Mouse (Mus musculus): ENCODE measurements around the gene Slitrk1. TPM values are rescaled to one million over a fixed set of nuclear protein-coding genes. Genes with fewer than 3 reads are reported as not detected.

The Slitrk1 gene
- not detected in 2 replicates for polyA plus RNA-seq (2012)

GRCm38 (mm10) chr14:108913714-108914263 lies at the start of gene Slitrk1:
Gene Slitrk1 (minus strand): TSS chr14:108914158.
- H3K4me3 ChIP-seq (replicated peaks): no peak within 1 kb of the TSS
- no peaks in the 10 kb centered on the region for H3K36me3 ChIP-seq (ENCODE audit: control insufficient read depth)
- no peak for TF ChIP-seq TAL1 (IDR thresholded peaks at IDR 0.05; ENCODE audit: low read length)
- TF ChIP-seq GATA1 (IDR thresholded peaks at IDR 0.05; ENCODE audit: low read length): no peak
- no peaks in the 10 kb centered on the region; the same call in 1 of the 2 replicates for H3K9me3 ChIP-seq (ENCODE audit: control insufficient read depth, low read length)
- H3K4me1 ChIP-seq (ENCODE audit: control insufficient read depth): no peaks in the 10 kb centered on the region
- peaks cover 31% of the 10 kb centered on the region for H3K27me3 ChIP-seq (ENCODE audit: control insufficient read depth)

- no peaks in the 10 kb centered on the region for H3K9me3 ChIP-seq (ENCODE audit: control insufficient read depth, low read length)
- H3K27me3 ChIP-seq (ENCODE audit: control insufficient read depth): no peaks in the 10 kb centered on the region
- H3K4me1 ChIP-seq (ENCODE audit: control insufficient read depth): no peaks in the 10 kb centered on the region
- TF ChIP-seq GATA1 (IDR thresholded peaks at IDR 0.05; ENCODE audit: low read length) (no peak), TAL1 (IDR thresholded peaks at IDR 0.05; ENCODE audit: low read length) (no peak)
- H3K4me3 ChIP-seq (replicated peaks): no peak overlapping the region
- no peaks in the 10 kb centered on the region for H3K36me3 ChIP-seq (ENCODE audit: control insufficient read depth)
Observed at GRCm38 (mm10) chr14:108935777-108936176, 21.8 kb upstream of the Slitrk1 start.

GRCm38 (mm10) chr14:108914336-108914735 lies 378 bp upstream of the Slitrk1 start:
- TF ChIP-seq GATA1 (IDR thresholded peaks at IDR 0.05; ENCODE audit: low read length) (no peak), TAL1 (IDR thresholded peaks at IDR 0.05; ENCODE audit: low read length) (no peak)
- Histone ChIP-seq H3K4me3 (replicated peaks) (no peak overlapping the region), H3K4me1 (ENCODE audit: control insufficient read depth) (no peaks in the 10 kb centered on the region), H3K9me3 (ENCODE audit: control insufficient read depth, low read length) (no peaks in the 10 kb centered on the region; the same call in 1 of the 2 replicates), H3K27me3 (ENCODE audit: control insufficient read depth) (peaks cover 31% of the 10 kb centered on the region), H3K36me3 (ENCODE audit: control insufficient read depth) (no peaks in the 10 kb centered on the region)

- H3K4me1 ChIP-seq (ENCODE audit: control insufficient read depth): no peaks in the 10 kb centered on the region
- TF ChIP-seq TAL1 (IDR thresholded peaks at IDR 0.05; ENCODE audit: low read length) (no peak), GATA1 (IDR thresholded peaks at IDR 0.05; ENCODE audit: low read length) (no peak)
Observed at GRCm38 (mm10) chr14:108912876-108913490, 975 bp downstream of the Slitrk1 start.

GRCm38 (mm10) chr14:108912021-108912875 lies 1.7 kb downstream of the Slitrk1 start:
- Histone ChIP-seq H3K9me3 (ENCODE audit: control insufficient read depth, low read length) (no peaks in the 10 kb centered on the region; the same call in 1 of the 2 replicates), H3K4me1 (ENCODE audit: control insufficient read depth) (no peaks in the 10 kb centered on the region), H3K4me3 (replicated peaks) (no peak overlapping the region), H3K27me3 (ENCODE audit: control insufficient read depth) (peaks cover 31% of the 10 kb centered on the region), H3K36me3 (ENCODE audit: control insufficient read depth) (no peaks in the 10 kb centered on the region)
- no peak for TF ChIP-seq GATA1 (IDR thresholded peaks at IDR 0.05; ENCODE audit: low read length)
- no peak for TF ChIP-seq TAL1 (IDR thresholded peaks at IDR 0.05; ENCODE audit: low read length)

More at GRCm38 (mm10) chr14:108912876-108913490, 975 bp downstream of the Slitrk1 start:
- Histone ChIP-seq H3K9me3 (ENCODE audit: control insufficient read depth, low read length) (no peaks in the 10 kb centered on the region; the same call in 1 of the 2 replicates), H3K4me3 (replicated peaks) (no peak overlapping the region), H3K36me3 (ENCODE audit: control insufficient read depth) (no peaks in the 10 kb centered on the region), H3K27me3 (ENCODE audit: control insufficient read depth) (peaks cover 31% of the 10 kb centered on the region)

- no peak overlapping the region for H3K4me3 ChIP-seq (replicated peaks)
- H3K27me3 ChIP-seq (ENCODE audit: control insufficient read depth): peaks cover 31% of the 10 kb centered on the region
- no peak for TF ChIP-seq GATA1 (IDR thresholded peaks at IDR 0.05; ENCODE audit: low read length)
- no peak for TF ChIP-seq TAL1 (IDR thresholded peaks at IDR 0.05; ENCODE audit: low read length)
- H3K4me1 ChIP-seq (ENCODE audit: control insufficient read depth): no peaks in the 10 kb centered on the region
- no peaks in the 10 kb centered on the region for H3K36me3 ChIP-seq (ENCODE audit: control insufficient read depth)
- H3K9me3 ChIP-seq (ENCODE audit: control insufficient read depth, low read length): no peaks in the 10 kb centered on the region; the same call in 1 of the 2 replicates
Observed at GRCm38 (mm10) chr14:108911138-108911841, 2.7 kb downstream of the Slitrk1 start.

GRCm38 (mm10) chr14:108910449-108911137 lies 3.4 kb downstream of the Slitrk1 start:
- Histone ChIP-seq H3K4me3 (replicated peaks) (no peak overlapping the region), H3K9me3 (ENCODE audit: control insufficient read depth, low read length) (no peaks in the 10 kb centered on the region; the same call in 1 of the 2 replicates)
- TF ChIP-seq TAL1 (IDR thresholded peaks at IDR 0.05; ENCODE audit: low read length): no peak
- TF ChIP-seq GATA1 (IDR thresholded peaks at IDR 0.05; ENCODE audit: low read length): no peak

GRCm38 (mm10) chr14:108909336-108909953 lies 4.5 kb downstream of the Slitrk1 start:
- H3K4me3 ChIP-seq (replicated peaks): no peak overlapping the region
- no peaks in the 10 kb centered on the region for H3K4me1 ChIP-seq (ENCODE audit: control insufficient read depth)
- no peaks in the 10 kb centered on the region; the same call in 1 of the 2 replicates for H3K9me3 ChIP-seq (ENCODE audit: control insufficient read depth, low read length)
- peaks cover 31% of the 10 kb centered on the region for H3K27me3 ChIP-seq (ENCODE audit: control insufficient read depth)
- H3K36me3 ChIP-seq (ENCODE audit: control insufficient read depth): no peaks in the 10 kb centered on the region
- no peak for TF ChIP-seq TAL1 (IDR thresholded peaks at IDR 0.05; ENCODE audit: low read length)
- TF ChIP-seq GATA1 (IDR thresholded peaks at IDR 0.05; ENCODE audit: low read length): no peak

More at GRCm38 (mm10) chr14:108910449-108911137, 3.4 kb downstream of the Slitrk1 start:
- peaks cover 31% of the 10 kb centered on the region for H3K27me3 ChIP-seq (ENCODE audit: control insufficient read depth)
- no peaks in the 10 kb centered on the region for H3K4me1 ChIP-seq (ENCODE audit: control insufficient read depth)
- no peaks in the 10 kb centered on the region for H3K36me3 ChIP-seq (ENCODE audit: control insufficient read depth)
